Mouse (Mus musculus) liver, postnatal 0 days (tissue): ENCODE data around the gene Ube2g1. TPM values are rescaled to one million over a fixed set of nuclear protein-coding genes. Genes with fewer than 3 reads are reported as not detected.

Experiments used
- ATAC-seq: fragments of 200-750 bp; cut with Nextera tagmentation; 2 replicates; pipeline ENCODE4 v1.8.0; 2017; ENCODE audit warnings: mild to moderate bottlenecking, moderate library complexity
- DNase-seq: peaks from one replicate; pipeline ENCODE4 v3.0.0-alpha.2; 2016
- H3K27ac ChIP-seq: fragments of 300-500 bp; sonication (generic); 2 replicates; pipeline ENCODE4 v1.5.1; 2014; ENCODE audit warnings: antibody characterized with exemption, moderate library complexity, mild to moderate bottlenecking, low read depth
- H3K27me3 ChIP-seq: fragments of 300-500 bp; sonication (generic); 2 replicates; pipeline ENCODE4 v1.6.1; 2014; ENCODE audit warnings: low read length, control low read depth, mixed read lengths; ENCODE audit not compliant: insufficient read depth
- H3K36me3 ChIP-seq: fragments of 300-500 bp; sonication (generic); replicated peaks from 2 replicates; pipeline ENCODE4 v1.6.1; 2014; ENCODE audit warnings: mild to moderate bottlenecking, control low read depth, low read length, moderate library complexity, mixed read lengths; ENCODE audit not compliant: insufficient read depth
- H3K4me1 ChIP-seq: fragments of 300-500 bp; sonication (generic); 2 replicates; pipeline ENCODE4 v1.6.1; 2014; ENCODE audit warnings: antibody characterized with exemption, mild to moderate bottlenecking, control low read depth; ENCODE audit not compliant: insufficient read depth
- H3K4me2 ChIP-seq: fragments of 300-500 bp; sonication (generic); 2 replicates; pipeline ENCODE4 v1.6.1; 2014; ENCODE audit warnings: low read depth, mild to moderate bottlenecking, low read length, moderate library complexity, mixed read lengths
- H3K4me3 ChIP-seq: fragments of 300-500 bp; sonication (generic); 2 replicates; pipeline ENCODE4 v1.5.1; 2014; ENCODE audit warnings: low read depth, low read length
- H3K9ac ChIP-seq: fragments of 300-500 bp; sonication (generic); replicated peaks from 2 replicates; pipeline ENCODE4 v1.6.1; 2014; ENCODE audit warnings: mild to moderate bottlenecking, moderate library complexity
- H3K9me3 ChIP-seq: fragments of 300-500 bp; sonication (generic); 2 replicates; pipeline ENCODE4 v1.6.1; 2016; ENCODE audit warnings: mild to moderate bottlenecking, control low read depth, low read length, mixed read lengths
- CTCF ChIP-seq: sonication (generic); IDR thresholded peaks from 2 replicates; pipeline ENCODE4 v1.5.1; 2016; ENCODE audit warnings: antibody characterized with exemption, low read depth
- EP300 ChIP-seq: IDR thresholded peaks from 2 replicates; pipeline ENCODE4 v1.6.1; 2016; ENCODE audit warnings: antibody characterized with exemption, low read depth, mild to moderate bottlenecking
- WGBS: fragments of 180-500 bp; shearing (Covaris S2); extraction: QIAGEN DNeasy Blood & Tissue Kit; methylation state at CpG from one replicate; pipeline ENCODE4 v1.1.7; 2014; ENCODE audit not compliant: insufficient replicate concordance; 5-methylcytosine and 5-hydroxymethylcytosine counted together
- polyA plus RNA-seq: library from polyadenylated mRNA; unstranded; fragments of >200 nt; fragmentation: Nextera tagmentation; extraction: Ambion mirVana; gene quantifications from 2 replicates; pipeline ENCODE4 v1.2.1, GENCODE M21; 2015

Ube2g1 gene
- polyA plus RNA-seq = 28.1 and 28.6 TPM in 2 replicates

DNA sequence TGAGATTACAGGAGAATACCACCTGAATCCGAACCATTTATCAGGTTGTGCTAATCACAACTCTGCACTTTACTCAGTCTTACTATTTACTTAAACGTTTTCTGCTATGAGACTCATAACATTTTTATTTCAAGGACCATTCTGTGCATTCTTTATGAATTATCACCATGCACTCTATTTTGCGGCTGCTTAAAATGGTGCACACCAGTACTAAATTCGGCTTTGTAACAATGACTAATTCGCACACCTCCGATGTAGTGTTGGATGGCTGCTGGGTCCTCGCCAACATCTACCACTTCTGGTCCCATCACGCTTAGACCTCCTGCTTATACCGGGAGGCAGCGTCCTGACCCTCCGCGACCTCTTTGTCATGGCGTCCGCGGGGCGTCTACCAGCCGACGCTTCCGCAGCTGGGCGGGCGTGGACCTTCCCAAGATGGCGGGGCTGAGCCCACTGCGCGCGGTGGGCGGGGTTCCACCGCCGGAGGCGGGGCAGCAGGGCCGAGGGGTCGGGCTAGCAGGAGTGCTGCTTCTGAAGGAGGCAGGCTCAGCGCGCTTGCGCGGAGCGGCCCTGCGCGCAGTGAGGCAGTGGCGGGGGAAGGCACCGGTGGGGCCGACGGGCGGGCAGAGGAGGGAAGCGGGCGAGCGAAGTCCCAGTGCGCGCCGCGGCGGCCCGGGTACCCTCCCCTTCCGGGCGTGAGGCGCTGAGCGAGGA lies at the start of gene Ube2g1:
Ube2g1 (plus strand) TSS at position 590 of the 714 bp plus-strand sequence.
- Histone ChIP-seq H3K36me3 (no peaks in the 10 kb centered on the region), H3K4me3 (peak within 1 kb of the TSS; percentile 99), H3K9ac (peak within 1 kb of the TSS; percentile 86), H3K27ac (peak within 1 kb of the TSS; percentile 97), H3K4me1 (peaks cover 16% of the 10 kb centered on the region), H3K4me2 (peak within 1 kb of the TSS; percentile 88), H3K9me3 (no peaks in the 10 kb centered on the region), H3K27me3 (no peaks in the 10 kb centered on the region)
- DNase-seq (peak; percentile 99), ATAC-seq (peak; percentile 89)
- TF ChIP-seq CTCF = no peak
- TF ChIP-seq EP300 = no peak
- WGBS = 2% methylated on average over 53 of the region's 56 CpGs

DNA sequence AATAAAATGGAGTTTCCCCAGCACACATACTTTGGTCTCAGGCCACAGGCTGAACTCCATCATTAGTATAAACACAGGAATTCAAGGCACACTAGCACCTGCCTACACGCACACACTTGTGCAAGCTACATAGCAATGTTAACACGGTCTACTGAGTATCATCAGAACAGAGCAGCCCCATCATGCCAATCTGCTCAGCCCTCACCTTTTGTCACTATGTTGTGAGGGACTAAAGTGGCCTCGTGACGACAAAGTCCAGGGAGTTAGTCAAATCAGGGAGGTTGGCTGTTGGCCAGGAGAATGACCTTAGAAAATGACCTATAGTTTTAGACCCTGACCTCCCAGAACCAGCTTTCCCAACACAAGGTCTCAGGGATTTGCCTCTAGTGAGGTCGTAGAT lies 48.9 kb upstream of the Ube2g1 start:
- Histone ChIP-seq H3K4me1 (peaks cover 8% of the 10 kb centered on the region; the same call in 1 of the 2 replicates), H3K4me2 (no peak overlapping the region), H3K36me3 (no peaks in the 10 kb centered on the region), H3K4me3 (no peak overlapping the region), H3K27me3 (no peaks in the 10 kb centered on the region), H3K9me3 (no peaks in the 10 kb centered on the region), H3K9ac (no peak overlapping the region), H3K27ac (no peak overlapping the region)
- DNase-seq = no peak
- WGBS = 54% methylated on average over 5 of the region's 5 CpGs
- peak; percentile 68 for ATAC-seq
- TF ChIP-seq CTCF (no peak), EP300 (no peak)

DNA sequence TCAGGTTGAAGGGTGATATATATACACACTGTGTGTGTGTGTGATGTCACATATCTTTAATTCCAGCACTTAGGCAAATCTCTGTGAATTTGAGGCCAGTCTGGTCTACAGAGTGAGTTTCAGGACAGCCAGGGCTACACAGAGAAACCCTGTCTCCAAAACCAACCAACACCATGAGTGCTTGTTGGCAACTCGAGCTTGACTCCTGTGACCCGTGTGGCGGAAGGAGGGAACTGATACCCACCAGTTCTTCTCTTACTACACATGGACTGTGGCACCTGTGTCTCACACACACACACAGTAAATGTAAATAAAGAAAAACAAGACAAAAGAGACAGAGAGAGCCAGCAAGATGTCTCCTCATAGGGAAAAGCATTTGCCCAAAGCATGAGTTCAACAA lies 46.4 kb upstream of the Ube2g1 start:
- 64% methylated on average over 3 of the region's 3 CpGs for WGBS
- ATAC-seq = no peak
- H3K27me3 ChIP-seq = no peaks in the 10 kb centered on the region

DNA sequence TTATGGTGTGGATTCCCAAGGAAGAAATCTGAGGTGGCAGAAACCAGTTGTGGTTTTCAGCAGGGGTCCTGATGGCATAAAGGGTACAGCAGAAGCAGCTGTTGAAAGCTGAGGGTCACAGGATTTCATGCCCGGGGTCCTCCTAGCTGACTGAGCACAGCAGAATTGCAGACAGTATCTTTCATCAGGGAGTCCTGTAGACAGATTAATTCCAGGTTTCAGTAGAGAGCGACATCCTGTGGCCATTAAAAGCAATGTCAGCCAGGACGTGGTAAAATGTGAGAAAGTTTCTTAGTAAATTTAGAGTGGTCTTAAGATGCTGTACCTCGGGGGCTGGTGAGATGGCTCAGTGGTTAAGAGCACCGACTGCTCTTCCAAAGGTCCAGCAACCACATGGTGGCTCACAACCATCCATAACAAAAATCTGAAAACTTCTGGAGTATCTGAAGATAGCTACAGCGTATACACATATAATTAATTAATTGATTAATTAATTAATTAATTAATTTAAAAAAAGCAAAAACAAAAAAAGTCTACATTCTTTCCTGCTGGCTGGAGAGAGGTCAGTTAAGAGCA lies 42.8 kb upstream of the Ube2g1 start:
- DNase-seq (no peak), ATAC-seq (peak; percentile 49)
- no peaks in the 10 kb centered on the region for H3K9me3 ChIP-seq
- H3K27me3 ChIP-seq = no peaks in the 10 kb centered on the region
- H3K9ac ChIP-seq = no peak overlapping the region
- no peak overlapping the region for H3K4me3 ChIP-seq
- no peak overlapping the region for H3K27ac ChIP-seq
- H3K36me3 ChIP-seq = no peaks in the 10 kb centered on the region
- 22% methylated on average over 6 of the region's 6 CpGs for WGBS
- TF ChIP-seq EP300 = no peak
- TF ChIP-seq CTCF = peak; percentile 89
- no peaks in the 10 kb centered on the region for H3K4me1 ChIP-seq
- H3K4me2 ChIP-seq = no peak overlapping the region

More for the DNA sequence above, 46.4 kb upstream of the Ube2g1 start:
- H3K4me3 ChIP-seq = no peak overlapping the region
- no peak overlapping the region for H3K4me2 ChIP-seq
- no peaks in the 10 kb centered on the region for H3K9me3 ChIP-seq
- peaks cover 8% of the 10 kb centered on the region; the same call in 1 of the 2 replicates for H3K4me1 ChIP-seq
- TF ChIP-seq CTCF (no peak), EP300 (no peak)
- no peaks in the 10 kb centered on the region for H3K36me3 ChIP-seq
- no peak overlapping the region for H3K9ac ChIP-seq
- no peak overlapping the region for H3K27ac ChIP-seq
- DNase-seq = no peak

DNA sequence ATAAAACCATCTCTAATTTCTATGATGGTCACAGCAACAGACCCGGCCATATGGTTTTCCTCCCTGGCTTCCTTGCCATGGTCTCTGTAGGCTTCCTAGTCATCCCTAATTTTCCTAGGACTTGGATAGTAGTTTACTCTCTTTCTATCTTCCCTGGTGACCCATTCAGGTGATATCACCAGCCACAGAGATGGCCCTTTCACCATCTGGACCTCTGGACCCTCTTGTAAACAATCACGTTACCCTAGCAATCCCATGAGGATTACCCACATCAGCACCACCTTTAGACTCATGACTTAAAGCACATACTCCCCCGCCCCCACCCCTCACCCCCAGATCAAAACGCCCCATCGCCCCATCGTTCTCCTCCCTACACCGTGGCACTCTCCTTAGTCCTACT lies 40.8 kb upstream of the Ube2g1 start:
- peak; percentile 56; the same call in 1 of the 2 replicates for ATAC-seq
- H3K4me3 ChIP-seq = no peak overlapping the region
- no peak overlapping the region for H3K4me2 ChIP-seq
- no peaks in the 10 kb centered on the region for H3K36me3 ChIP-seq
- peaks cover 4% of the 10 kb centered on the region; the same call in 1 of the 2 replicates for H3K4me1 ChIP-seq
- WGBS = 76% methylated on average over 7 of the region's 7 CpGs
- TF ChIP-seq CTCF (no peak), EP300 (no peak)
- no peak for DNase-seq
- no peak overlapping the region for H3K9ac ChIP-seq
- no peaks in the 10 kb centered on the region for H3K9me3 ChIP-seq
- H3K27ac ChIP-seq = no peak overlapping the region
- 0 out of 2 replicates have a peak, but pooled peaks cover 3% of the 10 kb centered on the region for H3K27me3 ChIP-seq

DNA sequence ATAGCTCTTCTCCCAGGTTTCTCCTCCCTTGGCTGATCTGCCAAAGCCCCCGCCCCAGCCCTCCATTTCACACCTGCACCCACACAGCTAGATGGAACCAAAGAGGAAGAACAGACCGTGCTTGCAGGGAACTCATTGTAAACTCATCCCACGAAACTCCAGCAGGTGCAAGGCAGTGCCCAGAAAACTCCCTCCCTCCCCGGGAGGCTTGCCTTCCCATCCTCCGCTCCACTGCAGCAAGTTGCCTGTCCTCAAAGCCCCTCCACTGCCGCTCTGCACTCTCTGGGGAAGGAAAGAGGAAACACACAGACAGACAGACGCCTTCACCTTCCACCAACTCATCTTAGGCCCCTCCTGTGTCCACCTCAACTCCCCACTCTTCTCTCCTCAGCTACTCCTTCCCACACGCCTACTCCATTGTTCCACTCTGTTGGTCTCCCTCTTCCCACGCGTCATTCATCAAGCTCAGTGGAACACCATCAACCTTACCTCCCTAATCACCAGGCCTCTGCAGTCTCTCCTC lies 40.2 kb upstream of the Ube2g1 start:
- Histone ChIP-seq H3K27me3 (0 out of 2 replicates have a peak, but pooled peaks cover 3% of the 10 kb centered on the region), H3K4me2 (no peak overlapping the region), H3K9me3 (no peaks in the 10 kb centered on the region), H3K9ac (no peak overlapping the region), H3K4me1 (peaks cover 4% of the 10 kb centered on the region; the same call in 1 of the 2 replicates), H3K4me3 (no peak overlapping the region), H3K27ac (no peak overlapping the region), H3K36me3 (no peaks in the 10 kb centered on the region)
- no peak for TF ChIP-seq CTCF
- TF ChIP-seq EP300 = no peak
- no peak for ATAC-seq
- no peak for DNase-seq
- 47% methylated on average over 10 of the region's 10 CpGs for WGBS
